Mouse (Mus musculus) hindbrain, embryonic 10.5 days (tissue): ENCODE data around the gene Sbp. TPM values are rescaled to one million over a fixed set of nuclear protein-coding genes. Genes with fewer than 3 reads are reported as not detected.
"Not testable (repeated sequence)": the region's sequence is repeated elsewhere in the genome, so short reads cannot be mapped to it uniquely, and the experiment has no call there.

Experiments
- DNase-seq: peaks from one replicate; pipeline ENCODE4 v3.0.0-alpha.2; 2017; ENCODE audit warnings: low spot score
- H3K27ac ChIP-seq: fragments of 300-500 bp; sonication (generic); 2 replicates; pipeline ENCODE4 v1.5.1; 2016; ENCODE audit warnings: mild to moderate bottlenecking, moderate library complexity
- H3K27me3 ChIP-seq: fragments of 300-500 bp; sonication (generic); 2 replicates; pipeline ENCODE4 v1.6.1; 2016; ENCODE audit warnings: mild to moderate bottlenecking; ENCODE audit not compliant: poor library complexity, insufficient read depth, severe bottlenecking
- H3K36me3 ChIP-seq: fragments of 300-500 bp; sonication (generic); 2 replicates; pipeline ENCODE4 v1.6.1; 2016; ENCODE audit warnings: mild to moderate bottlenecking, moderate library complexity
- H3K4me1 ChIP-seq: fragments of 300-500 bp; sonication (generic); replicated peaks from 2 replicates; pipeline ENCODE4 v1.6.1; 2016; ENCODE audit warnings: mild to moderate bottlenecking
- H3K4me3 ChIP-seq: fragments of 300-500 bp; sonication (generic); 2 replicates; pipeline ENCODE4 v1.5.1; 2016; ENCODE audit warnings: mild to moderate bottlenecking, moderate library complexity
- H3K9me3 ChIP-seq: fragments of 300-500 bp; sonication (generic); 2 replicates; pipeline ENCODE4 v1.6.1; 2016; ENCODE audit warnings: mild to moderate bottlenecking, moderate library complexity
- WGBS: fragments of 180-500 bp; shearing (Covaris S2); methylation state at CpG from one replicate; pipeline ENCODE4 v1.1.7; 2016; 5-methylcytosine and 5-hydroxymethylcytosine counted together
- polyA plus RNA-seq: library from polyadenylated mRNA; unstranded; fragments of >200 nt; fragmentation: Nextera tagmentation; extraction: Ambion mirVana; gene quantifications from 2 replicates; pipeline ENCODE4 v1.2.1, GENCODE M21; 2016

Sbp gene
- polyA plus RNA-seq = not detected in 2 replicates

GRCm38 (mm10) chr17:23941372-23941771 is at the start of gene Sbp:
Gene Sbp, plus strand, starts transcription at chr17:23941672.
- H3K4me1 ChIP-seq = no peaks in the 10 kb centered on the region
- H3K27ac ChIP-seq = no peak within 1 kb of the TSS
- no peak for DNase-seq
- no peaks in the 10 kb centered on the region for H3K27me3 ChIP-seq
- no peaks in the 10 kb centered on the region for H3K36me3 ChIP-seq
- H3K4me3 ChIP-seq = no peak within 1 kb of the TSS
- H3K9me3 ChIP-seq = no peaks in the 10 kb centered on the region

GRCm38 (mm10) chr17:23917158-23917557 is 24.3 kb upstream of the Sbp start, which contains the start of gene Dcpp3:
Gene Dcpp3, plus strand, starts transcription at chr17:23917458.
- H3K27ac ChIP-seq, H3K27me3 ChIP-seq, DNase-seq, H3K4me3 ChIP-seq, H3K4me1 ChIP-seq, H3K36me3 ChIP-seq, H3K9me3 ChIP-seq: not testable (repeated sequence)
- WGBS = 81% methylated on average over 4 of the region's 4 CpGs

GRCm38 (mm10) chr17:23924531-23925007 is 16.9 kb upstream of the Sbp start:
- Histone ChIP-seq H3K4me1 (peaks cover 10% of the 10 kb centered on the region), H3K27me3 (0 out of 2 replicates have a peak, but pooled peaks cover 3% of the 10 kb centered on the region), H3K4me3 (peak overlapping the region; percentile 63), H3K9me3 (no peaks in the 10 kb centered on the region), H3K27ac (peak overlapping the region; percentile 95), H3K36me3 (no peaks in the 10 kb centered on the region)
- WGBS = under 1% methylated on average over 29 of the region's 29 CpGs
- peak; percentile 95 for DNase-seq

GRCm38 (mm10) chr17:23925090-23925493 is 16.4 kb upstream of the Sbp start:
- Histone ChIP-seq H3K4me3 (peak overlapping the region; percentile 63), H3K9me3 (no peaks in the 10 kb centered on the region), H3K4me1 (peaks cover 10% of the 10 kb centered on the region), H3K36me3 (no peaks in the 10 kb centered on the region), H3K27ac (peak overlapping the region; percentile 95), H3K27me3 (0 out of 2 replicates have a peak, but pooled peaks cover 3% of the 10 kb centered on the region)
- peak; percentile 73 for DNase-seq
- under 1% methylated on average over 14 of the region's 14 CpGs for WGBS

- H3K36me3 ChIP-seq = no peaks in the 10 kb centered on the region
- H3K27ac ChIP-seq = no peak overlapping the region
- H3K4me1 ChIP-seq = no peaks in the 10 kb centered on the region
- 88% methylated on average over 5 of the region's 5 CpGs for WGBS
- DNase-seq = no peak
- H3K4me3 ChIP-seq = no peak overlapping the region
- no peaks in the 10 kb centered on the region for H3K27me3 ChIP-seq
- H3K9me3 ChIP-seq = no peaks in the 10 kb centered on the region
These were observed 10.3 kb upstream of the Sbp start for GRCm38 (mm10) chr17:23931157-23931556.

GRCm38 (mm10) chr17:23947486-23947885 is 6.0 kb downstream of the Sbp start:
- WGBS = 82% methylated on average over 4 of the region's 4 CpGs
- not testable (repeated sequence) for H3K4me3 ChIP-seq, H3K27ac ChIP-seq, H3K27me3 ChIP-seq, DNase-seq, H3K36me3 ChIP-seq, H3K9me3 ChIP-seq, H3K4me1 ChIP-seq

- WGBS = 84% methylated on average over 2 of the region's 2 CpGs
- no peak for DNase-seq
- no peaks in the 10 kb centered on the region for H3K36me3 ChIP-seq
- no peaks in the 10 kb centered on the region for H3K27me3 ChIP-seq
- no peak overlapping the region for H3K27ac ChIP-seq
- H3K9me3 ChIP-seq = no peaks in the 10 kb centered on the region
- no peak overlapping the region for H3K4me3 ChIP-seq
- no peaks in the 10 kb centered on the region for H3K4me1 ChIP-seq
These were observed 7.6 kb downstream of the Sbp start for GRCm38 (mm10) chr17:23949068-23949467.

- H3K27ac ChIP-seq, H3K27me3 ChIP-seq, DNase-seq, H3K4me1 ChIP-seq, H3K9me3 ChIP-seq, H3K4me3 ChIP-seq, H3K36me3 ChIP-seq: not testable (repeated sequence)
- 66% methylated on average over 4 of the region's 4 CpGs for WGBS
These were observed 9.4 kb downstream of the Sbp start for GRCm38 (mm10) chr17:23950828-23951227.

- no peaks in the 10 kb centered on the region for H3K9me3 ChIP-seq
- H3K4me1 ChIP-seq = 0 out of 2 replicates have a peak, but pooled peaks cover 9% of the 10 kb centered on the region
- 77% methylated on average over 5 of the region's 5 CpGs for WGBS
- no peak within 1 kb of the TSS for H3K4me3 ChIP-seq
- H3K36me3 ChIP-seq = no peaks in the 10 kb centered on the region
- 0 out of 2 replicates have a peak, but pooled peaks cover 5% of the 10 kb centered on the region for H3K27me3 ChIP-seq
- no peak within 1 kb of the TSS for H3K27ac ChIP-seq
- no peak for DNase-seq
These were observed 13.7 kb downstream of the Sbp start, which contains the start of gene Sbpl for GRCm38 (mm10) chr17:23955174-23955573. Gene Sbpl, minus strand, starts transcription at chr17:23955274.

- WGBS = 42% methylated on average over 3 of the region's 3 CpGs
- H3K4me3 ChIP-seq = no peak overlapping the region
- H3K36me3 ChIP-seq = no peaks in the 10 kb centered on the region
- H3K9me3 ChIP-seq = no peaks in the 10 kb centered on the region
- 0 out of 2 replicates have a peak, but pooled peaks cover 10% of the 10 kb centered on the region for H3K4me1 ChIP-seq
- 0 out of 2 replicates have a peak, but pooled peaks cover 5% of the 10 kb centered on the region for H3K27me3 ChIP-seq
- peak; percentile 86 for DNase-seq
- H3K27ac ChIP-seq = peak overlapping the region; percentile 80
These were observed 18.7 kb downstream of the Sbp start for GRCm38 (mm10) chr17:23960084-23960738.

GRCm38 (mm10) chr17:23961573-23962122 is 20.2 kb downstream of the Sbp start:
- peaks cover 18% of the 10 kb centered on the region; the same call in 1 of the 2 replicates for H3K4me1 ChIP-seq
- no peaks in the 10 kb centered on the region for H3K9me3 ChIP-seq
- no peak for DNase-seq
- H3K4me3 ChIP-seq = no peak overlapping the region
- no peak overlapping the region for H3K27ac ChIP-seq
- no peaks in the 10 kb centered on the region for H3K36me3 ChIP-seq
- 66% methylated on average over 4 of the region's 4 CpGs for WGBS
- H3K27me3 ChIP-seq = 0 out of 2 replicates have a peak, but pooled peaks cover 5% of the 10 kb centered on the region

GRCm38 (mm10) chr17:23965805-23966425 is 24.4 kb downstream of the Sbp start:
- peaks cover 8% of the 10 kb centered on the region; the same call in 1 of the 2 replicates for H3K4me1 ChIP-seq
- 26% methylated on average over 6 of the region's 6 CpGs for WGBS
- no peaks in the 10 kb centered on the region for H3K36me3 ChIP-seq
- H3K9me3 ChIP-seq = no peaks in the 10 kb centered on the region
- no peak overlapping the region for H3K4me3 ChIP-seq
- H3K27me3 ChIP-seq = no peaks in the 10 kb centered on the region
- H3K27ac ChIP-seq = no peak overlapping the region
- no peak for DNase-seq
